Mouse (Mus musculus) CH12.LX (cell line): ENCODE measurements around the gene Adgrl3. TPM values are rescaled to one million over a fixed set of nuclear protein-coding genes. Genes with fewer than 3 reads are reported as not detected.

Source experiments
- DNase-seq: peaks from one replicate; pipeline ENCODE4 v3.0.0-alpha.2; 2013; ENCODE audit errors: extremely low read depth
- H3K27ac ChIP-seq: 2 replicates; pipeline ENCODE4 v1.5.1; 2012; ENCODE audit warnings: low read depth, mild to moderate bottlenecking, control low read depth, moderate library complexity; ENCODE audit not compliant: insufficient read depth
- H3K27me3 ChIP-seq: replicated peaks from 2 replicates; pipeline ENCODE3; 2012; ENCODE audit warnings: inconsistent platforms
- H3K36me3 ChIP-seq, 2 experiments: replicated peaks in 1 of 2; 2 replicates each; pipeline versions ENCODE3 to v1.6.1; 2012; ENCODE audit warnings: inconsistent platforms in 1 of 2, low read length in 1 of 2, mild to moderate bottlenecking in 1 of 2, mixed read lengths in 1 of 2, moderate library complexity in 1 of 2; ENCODE audit not compliant: control insufficient read depth in 1 of 2, insufficient read depth in 1 of 2
- H3K4me1 ChIP-seq, 2 experiments: 2 replicates each; pipeline ENCODE4 v1.6.1; 2012; ENCODE audit warnings: inconsistent platforms in 1 of 2, moderate library complexity in 1 of 2; ENCODE audit not compliant: insufficient read depth in 2 of 2, control insufficient read depth in 1 of 2
- H3K4me2 ChIP-seq: 2 replicates; pipeline ENCODE4 v1.6.1; 2012; ENCODE audit warnings: low read depth, mild to moderate bottlenecking, control low read depth; ENCODE audit not compliant: poor library complexity, insufficient read depth, severe bottlenecking
- H3K4me3 ChIP-seq, 3 experiments: fragments of 150-350 bp in 1 of 3; sonication (generic) in 1 of 3; replicated peaks in 1 of 3; 2 replicates each; pipeline versions ENCODE3 to v1.5.1; 2011 to 2012; ENCODE audit warnings: low read depth in 2 of 3, low read length in 2 of 3, mild to moderate bottlenecking in 2 of 3, moderate library complexity in 2 of 3, control low read depth in 1 of 3, improper control_type of control experiment in 1 of 3, inconsistent platforms in 1 of 3, mixed read lengths in 1 of 3; ENCODE audit not compliant: poor library complexity in 1 of 3
- H3K79me2 ChIP-seq: replicated peaks from 2 replicates; pipeline ENCODE4 v1.6.1; 2012; ENCODE audit warnings: mild to moderate bottlenecking, moderate library complexity; ENCODE audit not compliant: control insufficient read depth, poor library complexity, insufficient read depth, severe bottlenecking; ENCODE audit errors: extremely low read depth
- H3K9ac ChIP-seq: 2 replicates; pipeline ENCODE4 v1.6.1; 2012; ENCODE audit warnings: low read depth, mild to moderate bottlenecking, control low read depth, moderate library complexity; ENCODE audit not compliant: insufficient read depth
- H3K9me3 ChIP-seq: replicated peaks from 2 replicates; pipeline ENCODE3; 2012; ENCODE audit warnings: low read length, inconsistent platforms, mixed read lengths
- BHLHE40 ChIP-seq: IDR thresholded peaks from 2 replicates; pipeline ENCODE4 v1.6.1; 2011; ENCODE audit warnings: mild to moderate bottlenecking, low read depth, low read length, improper control_type of control experiment
- E2F4 ChIP-seq: IDR thresholded peaks from 2 replicates; pipeline ENCODE4 v1.6.1; 2011; ENCODE audit warnings: low read depth, low read length, improper control_type of control experiment; ENCODE audit not compliant: insufficient replicate concordance
- ELF1 ChIP-seq: IDR thresholded peaks from 2 replicates; pipeline ENCODE4 v1.6.1; 2014; ENCODE audit warnings: low read depth, mild to moderate bottlenecking, inconsistent platforms, low read length, improper control_type of control experiment
- ETS1 ChIP-seq: conservative IDR thresholded peaks from 2 replicates; pipeline ENCODE4 v1.6.1; 2012; ENCODE audit warnings: low read depth, mild to moderate bottlenecking, inconsistent platforms, low read length, improper control_type of control experiment, moderate library complexity
- GABPA ChIP-seq: IDR thresholded peaks from 2 replicates; pipeline ENCODE4 v1.6.1; 2012; ENCODE audit warnings: low read depth, low read length, improper control_type of control experiment, inconsistent platforms; ENCODE audit not compliant: insufficient replicate concordance
- HCFC1 ChIP-seq: IDR thresholded peaks from 2 replicates; pipeline ENCODE4 v1.6.1; 2012; ENCODE audit warnings: low read depth, mild to moderate bottlenecking, inconsistent platforms, low read length, improper control_type of control experiment
- IRF4 ChIP-seq: IDR thresholded peaks from 2 replicates; pipeline ENCODE4 v1.6.1; 2014; ENCODE audit warnings: low read depth, mild to moderate bottlenecking, inconsistent platforms, low read length, improper control_type of control experiment
- JUN ChIP-seq: IDR thresholded peaks from 2 replicates; pipeline ENCODE4 v1.6.1; 2011; ENCODE audit warnings: low read depth, mild to moderate bottlenecking, low read length, improper control_type of control experiment, moderate library complexity; ENCODE audit not compliant: insufficient read depth
- MAFK ChIP-seq: IDR thresholded peaks from 2 replicates; pipeline ENCODE4 v1.6.1; 2011; ENCODE audit warnings: low read length, improper control_type of control experiment; ENCODE audit not compliant: insufficient replicate concordance
- MAX ChIP-seq: IDR thresholded peaks from 2 replicates; pipeline ENCODE4 v1.6.1; 2011; ENCODE audit warnings: low read length, improper control_type of control experiment
- MAZ ChIP-seq: IDR thresholded peaks from 2 replicates; pipeline ENCODE4 v1.6.1; 2012; ENCODE audit warnings: low read depth, mild to moderate bottlenecking, inconsistent platforms, low read length, improper control_type of control experiment, moderate library complexity
- MEF2A ChIP-seq: IDR thresholded peaks from 2 replicates; pipeline ENCODE4 v1.6.1; 2014; ENCODE audit warnings: low read depth, mild to moderate bottlenecking, inconsistent platforms, low read length, improper control_type of control experiment, borderline replicate concordance
- MYC ChIP-seq: IDR thresholded peaks from 2 replicates; pipeline ENCODE4 v1.6.1; 2011; ENCODE audit warnings: low read depth, mild to moderate bottlenecking, improper control_type of control experiment, low read length
- NRF1 ChIP-seq: IDR thresholded peaks from 2 replicates; pipeline ENCODE4 v1.6.1; 2014; ENCODE audit warnings: low read depth, mild to moderate bottlenecking, inconsistent platforms, low read length, improper control_type of control experiment, moderate library complexity
- POLR2A ChIP-seq: IDR thresholded peaks from 2 replicates; pipeline ENCODE4 v1.6.1; 2011; ENCODE audit warnings: low read depth, mild to moderate bottlenecking, improper control_type of control experiment, low read length
- RAD21 ChIP-seq: IDR thresholded peaks from 2 replicates; pipeline ENCODE4 v1.6.1; 2011; ENCODE audit warnings: low read depth, mild to moderate bottlenecking, low read length, improper control_type of control experiment, moderate library complexity
- ZKSCAN1 ChIP-seq: IDR thresholded peaks from 2 replicates; pipeline ENCODE4 v1.6.1; 2012; ENCODE audit warnings: low read depth, inconsistent platforms, low read length, improper control_type of control experiment, borderline replicate concordance
- dilution Hi-C: fragments of 300-500 bp; cut with MboI; formaldehyde crosslinking; loops from 2 replicates; pipeline ENCODE4 v1.14.3; 2020; ENCODE audit warnings: low sequenced_read_pairs; ENCODE audit not compliant: extremely low pct_unique_long_range_greater_than_20kb, extremely low pct_ligation_motif_present
- in situ Hi-C: fragments of 300-500 bp; cut with MboI; formaldehyde crosslinking; loops from 3 replicates; pipeline ENCODE4 v1.14.3; 2019; ENCODE audit warnings: low sequenced_read_pairs, low pct_ligation_motif_present, low pct_unique_long_range_greater_than_20kb, mixed read lengths
- polyA plus RNA-seq: library from polyadenylated mRNA; unstranded; fragments of >175 nt; gene quantifications from 2 replicates; pipeline ENCODE4 v1.2.1, GENCODE M21; 2012; ENCODE audit warnings: low read depth; ENCODE audit not compliant: insufficient read length
- total RNA-seq, 2 experiments: library from RNA; depleted of rRNA; stranded (reverse); fragments of 300-350 nt in 1 of 2; fragments of >200 nt in 1 of 2; gene quantifications; 2 replicates each; pipeline ENCODE4 v1.2.3; 2012 to 2014

The Adgrl3 gene
- total and polyA plus RNA-seq, 3 experiments: 0.13 TPM; not detected in 2

DNA sequence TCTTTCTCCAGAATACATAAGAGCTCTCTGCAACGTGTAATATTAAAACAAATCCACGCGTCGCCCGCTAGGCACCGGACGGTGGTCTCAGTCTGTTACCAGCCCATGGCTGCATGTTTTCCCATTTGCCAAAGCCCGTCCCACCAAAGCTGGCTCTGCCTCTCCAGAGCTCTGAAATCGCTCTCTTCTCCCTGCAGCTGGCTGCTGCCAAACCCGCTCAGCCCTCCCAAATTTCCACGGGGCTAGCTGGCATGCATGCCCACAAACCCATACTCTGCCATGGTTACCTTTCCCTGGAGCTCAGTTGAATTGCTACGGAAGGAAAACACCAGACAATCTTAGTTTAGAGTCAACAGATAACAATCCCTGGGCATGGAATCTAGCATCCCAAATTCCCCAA, 139.1 kb downstream of the Adgrl3 start:
- Histone ChIP-seq H3K9me3 (no peaks in the 10 kb centered on the region), H3K79me2 (no peaks in the 10 kb centered on the region)
- dilution Hi-C loops: no loop called here

DNA sequence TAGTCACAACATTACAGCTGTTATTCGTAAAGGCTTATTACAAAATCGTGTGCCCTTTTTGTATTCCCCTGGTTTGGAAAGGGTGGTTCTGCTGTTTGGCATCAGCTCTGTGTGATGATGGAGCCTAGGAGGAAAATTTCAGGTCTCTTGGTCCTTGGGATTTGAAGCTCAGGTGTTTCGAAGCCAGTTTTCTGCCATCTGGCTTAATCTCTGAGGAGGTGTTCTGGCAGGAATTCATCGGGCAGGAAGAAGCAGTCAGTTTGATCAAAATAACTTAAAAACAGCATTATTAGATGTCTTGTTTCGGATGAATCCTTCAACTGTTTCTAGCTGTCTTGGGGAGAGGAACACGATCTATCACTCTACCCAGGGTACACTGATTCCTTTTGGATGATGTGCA, 140.5 kb downstream of the Adgrl3 start:
- Histone ChIP-seq H3K9ac (no peak overlapping the region), H3K4me2 (no peak overlapping the region), H3K4me3 (no peak overlapping the region), H3K27ac (no peak overlapping the region), H3K27me3 (no peaks in the 10 kb centered on the region), H3K36me3 (no peaks in the 10 kb centered on the region), H3K4me1 (no peaks in the 10 kb centered on the region), H3K9me3 (no peaks in the 10 kb centered on the region), H3K79me2 (no peaks in the 10 kb centered on the region)
- TF ChIP-seq RAD21 (no peak), IRF4 (no peak)
- dilution Hi-C loops: no loop called here
- no peak for DNase-seq
- in situ Hi-C loops: no loop called here

More for the DNA sequence above, 139.1 kb downstream of the Adgrl3 start:
- no peak overlapping the region for H3K9ac ChIP-seq
- TF ChIP-seq NRF1 (no peak), MEF2A (no peak), ELF1 (no peak), POLR2A (no peak), BHLHE40 (no peak), JUN (no peak), MYC (no peak), E2F4 (no peak), MAX (no peak), ETS1 (no peak), HCFC1 (no peak), GABPA (no peak), MAFK (no peak), MAZ (no peak), ZKSCAN1 (no peak)
- in situ Hi-C loops: no loop called here
- H3K27me3 ChIP-seq: no peaks in the 10 kb centered on the region
- no peak overlapping the region for H3K27ac ChIP-seq
- no peak overlapping the region for H3K4me2 ChIP-seq
- H3K36me3 ChIP-seq: no peaks in the 10 kb centered on the region
- H3K4me1 ChIP-seq: no peaks in the 10 kb centered on the region
- H3K4me3 ChIP-seq: no peak overlapping the region
- no peak for DNase-seq
